Mouse (Mus musculus) liver, adult 2 months (tissue): Measurements from ENCODE around the gene Aff3. TPM values are rescaled to one million over a fixed set of nuclear protein-coding genes. Genes with fewer than 3 reads are reported as not detected.

Experiments
- DNase-seq: peaks from one replicate; pipeline ENCODE4 v3.0.0-alpha.2; 2011; ENCODE audit warnings: low read depth, low spot score; ENCODE audit errors: extremely low read depth
- H3K27ac ChIP-seq: fragments of 200-500 bp; replicated peaks from 2 replicates; pipeline ENCODE4 v1.5.1; 2012; ENCODE audit warnings: low read depth, mild to moderate bottlenecking, control low read depth, inconsistent platforms, low read length; ENCODE audit not compliant: insufficient read depth
- H3K27me3 ChIP-seq: fragments of 200-500 bp; 2 replicates; pipeline ENCODE4 v1.6.1; 2012; ENCODE audit warnings: mild to moderate bottlenecking, moderate library complexity, low read length, inconsistent platforms; ENCODE audit not compliant: control insufficient read depth, insufficient read depth
- H3K36me3 ChIP-seq: fragments of 200-500 bp; 2 replicates; pipeline ENCODE4 v1.6.1; 2012; ENCODE audit warnings: low read length, inconsistent platforms; ENCODE audit not compliant: control insufficient read depth, insufficient read depth
- H3K4me1 ChIP-seq: fragments of 200-500 bp; 2 replicates; pipeline ENCODE4 v1.6.1; 2011; ENCODE audit warnings: low read length; ENCODE audit not compliant: control insufficient read depth, insufficient read depth
- H3K4me3 ChIP-seq: fragments of 200-500 bp; 2 replicates; pipeline ENCODE4 v1.5.1; 2011; ENCODE audit warnings: low read depth, mild to moderate bottlenecking, control low read depth, low read length, moderate library complexity; ENCODE audit not compliant: insufficient read depth
- H3K79me2 ChIP-seq: fragments of 200-500 bp; 2 replicates; pipeline ENCODE4 v1.6.1; 2012; ENCODE audit warnings: inconsistent platforms, mild to moderate bottlenecking, low read length, moderate library complexity; ENCODE audit not compliant: control insufficient read depth, insufficient read depth
- H3K9ac ChIP-seq: fragments of 200-500 bp; 2 replicates; pipeline ENCODE4 v1.6.1; 2012; ENCODE audit warnings: low read depth, mild to moderate bottlenecking, control low read depth, inconsistent platforms, low read length
- CTCF ChIP-seq: fragments of 200-500 bp; IDR thresholded peaks from 2 replicates; pipeline ENCODE4 v1.5.1; 2011; ENCODE audit warnings: low read depth, low read length, control low read depth
- POLR2A ChIP-seq: fragments of 200-500 bp; IDR thresholded peaks from 2 replicates; pipeline ENCODE4 v1.6.1; 2011; ENCODE audit warnings: low read length, control low read depth; ENCODE audit not compliant: insufficient read depth; ENCODE audit errors: extremely low read depth
- WGBS: fragments of 180-500 bp; shearing (Covaris S2); methylation state at CpG from one replicate; pipeline ENCODE4 v1.1.7; 2018; 5-methylcytosine and 5-hydroxymethylcytosine counted together
- polyA plus RNA-seq: library from polyadenylated mRNA; depleted of rRNA; stranded (reverse); fragments of >200 nt; gene quantifications from 2 replicates; pipeline ENCODE4 v1.2.3, GENCODE M21; 2012
- total RNA-seq: library from RNA; depleted of rRNA; stranded (reverse); fragments of >200 nt; gene quantifications from 2 replicates; pipeline ENCODE4 v1.2.3, GENCODE M21; 2014

Gene Aff3
- total and polyA plus RNA-seq, 2 experiments: 0.18 to 0.28 TPM

- no peaks in the 10 kb centered on the region for H3K4me1 ChIP-seq
- DNase-seq: no peak
- H3K79me2 ChIP-seq: no peaks in the 10 kb centered on the region
- no peaks in the 10 kb centered on the region for H3K27me3 ChIP-seq
- no peak overlapping the region for H3K9ac ChIP-seq
- H3K4me3 ChIP-seq: no peak overlapping the region
- TF ChIP-seq CTCF (no peak), POLR2A (no peak)
- no peaks in the 10 kb centered on the region for H3K36me3 ChIP-seq
- no peak overlapping the region for H3K27ac ChIP-seq
- WGBS: 90% methylated on average over 3 of the region's 3 CpGs
Observed at GRCm38 (mm10) chr1:38250246-38250645, 414.5 kb downstream of the Aff3 start.

DNA sequence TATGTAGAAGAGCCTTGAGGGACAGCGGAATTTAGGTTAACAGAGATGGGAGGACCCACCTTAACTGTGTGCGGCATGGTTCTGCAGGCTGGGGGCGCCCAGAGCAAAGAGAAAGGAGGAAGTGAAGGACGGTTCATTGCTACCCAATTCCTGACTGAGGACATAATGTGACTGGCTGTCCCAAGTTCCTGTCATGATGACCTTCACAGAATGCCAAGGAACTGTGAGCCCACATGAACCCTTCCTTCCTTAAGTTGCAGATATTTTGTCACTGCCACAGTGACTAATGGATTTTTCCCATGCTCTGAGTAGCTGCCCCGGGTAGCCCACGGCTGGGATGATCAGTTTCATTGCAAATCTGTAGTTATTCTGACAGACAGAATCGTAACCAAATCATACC, 415.2 kb downstream of the Aff3 start:
- no peak for DNase-seq

DNA sequence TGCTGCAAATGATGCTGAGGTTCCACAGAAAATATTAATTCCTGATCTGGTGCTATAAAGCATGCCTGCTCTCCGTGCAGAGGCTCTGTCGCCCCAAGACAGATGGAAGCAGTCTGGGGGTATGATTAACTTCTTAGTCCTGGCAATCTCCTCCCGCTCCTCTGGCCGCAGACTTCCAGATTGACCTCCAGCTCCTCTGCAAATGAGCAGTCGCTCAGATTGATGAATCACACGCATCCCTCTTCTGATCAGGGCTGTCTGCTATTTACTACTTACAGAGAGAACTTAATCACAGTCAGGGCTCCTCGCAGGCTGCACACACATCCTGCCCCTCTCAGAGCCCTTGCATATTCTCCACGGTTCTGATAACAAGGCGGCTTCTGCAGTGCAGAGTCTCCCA, 416.7 kb downstream of the Aff3 start:
- no peak for TF ChIP-seq POLR2A
- TF ChIP-seq CTCF: no peak
- Histone ChIP-seq H3K4me3 (no peak overlapping the region), H3K9ac (no peak overlapping the region), H3K27me3 (no peaks in the 10 kb centered on the region), H3K27ac (no peak overlapping the region), H3K36me3 (no peaks in the 10 kb centered on the region), H3K4me1 (0 out of 2 replicates have a peak, but pooled peaks cover 2% of the 10 kb centered on the region), H3K79me2 (no peaks in the 10 kb centered on the region)
- 69% methylated on average over 9 of the region's 9 CpGs for WGBS
- peak; percentile 17 for DNase-seq

More for the DNA sequence above, 415.2 kb downstream of the Aff3 start:
- Histone ChIP-seq H3K4me1 (no peaks in the 10 kb centered on the region), H3K27ac (no peak overlapping the region), H3K4me3 (no peak overlapping the region), H3K79me2 (no peaks in the 10 kb centered on the region), H3K9ac (no peak overlapping the region), H3K36me3 (no peaks in the 10 kb centered on the region), H3K27me3 (no peaks in the 10 kb centered on the region)
- TF ChIP-seq POLR2A: no peak
- TF ChIP-seq CTCF: no peak
- 89% methylated on average over 7 of the region's 7 CpGs for WGBS

DNA sequence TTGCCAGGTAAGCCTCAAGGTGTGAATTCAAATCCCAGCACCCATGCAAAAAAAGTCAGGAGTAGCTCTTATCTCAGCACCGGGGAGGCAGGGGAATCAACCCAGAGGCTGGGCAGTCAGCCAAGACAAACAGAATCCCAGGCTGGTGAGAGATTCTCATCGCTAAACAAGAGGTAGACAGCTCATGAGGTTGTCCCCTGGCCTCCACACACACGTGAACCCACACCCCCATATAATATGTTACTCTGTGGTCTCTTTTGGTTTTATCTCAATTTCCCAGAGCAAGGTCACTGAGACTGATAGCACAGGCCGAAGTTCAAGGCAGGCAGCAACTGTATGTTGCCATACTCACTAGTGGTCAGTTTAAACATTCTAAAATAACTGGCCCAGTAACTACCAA, 422.2 kb downstream of the Aff3 start:
- TF ChIP-seq CTCF (no peak), POLR2A (no peak)
- H3K4me3 ChIP-seq: no peak overlapping the region
- peaks cover 15% of the 10 kb centered on the region for H3K4me1 ChIP-seq
- DNase-seq: peak; percentile 92
- no peak overlapping the region for H3K9ac ChIP-seq
- H3K79me2 ChIP-seq: no peaks in the 10 kb centered on the region
- peak overlapping the region; percentile 37 for H3K27ac ChIP-seq
- H3K36me3 ChIP-seq: no peaks in the 10 kb centered on the region
- H3K27me3 ChIP-seq: no peaks in the 10 kb centered on the region
- WGBS: 10% methylated on average over 4 of the region's 4 CpGs

DNA sequence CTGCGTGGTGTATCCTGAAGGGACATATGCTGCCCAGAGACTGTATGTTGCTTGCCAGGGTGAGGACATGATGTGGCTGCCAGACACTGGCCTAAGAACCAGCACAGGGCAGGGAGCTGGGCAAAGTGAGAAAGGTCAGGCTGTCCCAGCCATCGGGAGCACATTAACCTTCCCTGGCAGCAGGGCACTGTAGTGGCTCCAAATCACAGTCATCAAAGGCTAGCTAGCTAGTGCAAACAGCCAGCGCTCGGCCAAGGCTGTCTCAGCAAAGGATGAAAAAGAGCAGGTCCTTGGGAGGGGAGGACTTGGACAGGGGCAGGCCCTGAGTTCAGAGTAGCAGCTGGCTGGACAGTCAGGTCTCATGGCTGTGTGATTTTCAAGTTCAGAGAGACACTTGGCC, 423.0 kb downstream of the Aff3 start:
- Histone ChIP-seq H3K4me1 (peaks cover 15% of the 10 kb centered on the region), H3K36me3 (no peaks in the 10 kb centered on the region), H3K79me2 (no peaks in the 10 kb centered on the region), H3K27ac (peak overlapping the region; percentile 85), H3K4me3 (no peak overlapping the region), H3K9ac (no peak overlapping the region), H3K27me3 (no peaks in the 10 kb centered on the region)
- DNase-seq: peak; percentile 99
- TF ChIP-seq POLR2A (no peak), CTCF (no peak)
- WGBS: 18% methylated on average over 4 of the region's 4 CpGs

- Histone ChIP-seq H3K4me1 (peaks cover 15% of the 10 kb centered on the region), H3K4me3 (no peak overlapping the region), H3K27ac (peak overlapping the region; percentile 85), H3K36me3 (no peaks in the 10 kb centered on the region), H3K9ac (peak overlapping the region; percentile 9; the same call in 1 of the 2 replicates), H3K79me2 (no peaks in the 10 kb centered on the region), H3K27me3 (no peaks in the 10 kb centered on the region)
- peak; percentile 81 for DNase-seq
- 15% methylated on average over 6 of the region's 6 CpGs for WGBS
- TF ChIP-seq POLR2A (no peak), CTCF (no peak)
Observed at GRCm38 (mm10) chr1:38241221-38241666, 423.5 kb downstream of the Aff3 start.
